Mouse (Mus musculus) olfactory bulb, adult 2 months (tissue): ENCODE data around the gene Prpf4.

Experiments
- CTCF ChIP-seq: fragments of 200-500 bp; IDR thresholded peaks from 2 replicates; pipeline ENCODE4 v1.5.1; 2012; ENCODE audit warnings: low read depth, mild to moderate bottlenecking, low read length, moderate library complexity; ENCODE audit not compliant: insufficient read depth
- POLR2A ChIP-seq: fragments of 200-500 bp; IDR thresholded peaks from 2 replicates; pipeline ENCODE4 v1.6.1; 2012; ENCODE audit warnings: mild to moderate bottlenecking, low read depth, low read length, moderate library complexity; ENCODE audit not compliant: insufficient read depth

GRCm38 (mm10) chr4:62372410-62372809 is 36.2 kb upstream of the Prpf4 start:
- TF ChIP-seq POLR2A (no peak), CTCF (no peak)
